Mouse (Mus musculus): ENCODE results near the gene Fam196a. TPM values are rescaled to one million over a fixed set of nuclear protein-coding genes. Genes with fewer than 3 reads are reported as not detected.

Gene Fam196a
- polyA plus RNA-seq, 1 experiment from 2014 or later = 2.3 TPM

- Histone ChIP-seq H3K4me2 (replicated peaks; ENCODE audit: low read depth, low read length) (no peak overlapping the region), H3K9me3 (ENCODE audit: low read length) (no peaks in the 10 kb centered on the region), H3K9ac (replicated peaks; ENCODE audit: low read length) (no peak overlapping the region), H3K36me3 (ENCODE audit: insufficient read depth, low read length) (peaks cover 21% of the 10 kb centered on the region; the same call in 1 of the 2 replicates), H3K27ac (ENCODE audit: low read length) (no peak overlapping the region), H3K4me1 (ENCODE audit: insufficient read depth, low read length) (no peaks in the 10 kb centered on the region), H3K4me3 (ENCODE audit: low read length) (no peak overlapping the region), H3K27me3 (ENCODE audit: insufficient read depth, low read length) (no peaks in the 10 kb centered on the region)
- no peak for ATAC-seq (ENCODE audit: low FRiP score, low TSS enrichment)
- 72% methylated on average over 3 of the region's 3 CpGs for WGBS
Observed at GRCm38 (mm10) chr7:134872511-134872910, 65.7 kb downstream of the Fam196a start.

- no peaks in the 10 kb centered on the region for H3K9me3 ChIP-seq (ENCODE audit: low read length)
- no peak overlapping the region for H3K9ac ChIP-seq (replicated peaks; ENCODE audit: low read length)
- H3K4me1 ChIP-seq (ENCODE audit: insufficient read depth, low read length) = no peaks in the 10 kb centered on the region
- no peak for ATAC-seq (ENCODE audit: low FRiP score, low TSS enrichment)
- no peaks in the 10 kb centered on the region for H3K27me3 ChIP-seq (ENCODE audit: insufficient read depth, low read length)
- H3K36me3 ChIP-seq (ENCODE audit: insufficient read depth, low read length) = peaks cover 3% of the 10 kb centered on the region
- no peak overlapping the region for H3K4me2 ChIP-seq (replicated peaks; ENCODE audit: low read depth, low read length)
- 66% methylated on average over 2 of the region's 2 CpGs for WGBS
- H3K4me3 ChIP-seq (ENCODE audit: low read length) = no peak overlapping the region
- no peak overlapping the region for H3K27ac ChIP-seq (ENCODE audit: low read length)
Observed at GRCm38 (mm10) chr7:134864175-134864574, 74.1 kb downstream of the Fam196a start.

- Histone ChIP-seq H3K36me3 (ENCODE audit: insufficient read depth, low read length) (peaks cover 3% of the 10 kb centered on the region), H3K9me3 (ENCODE audit: low read length) (no peaks in the 10 kb centered on the region), H3K4me3 (ENCODE audit: low read length) (no peak overlapping the region), H3K4me2 (replicated peaks; ENCODE audit: low read depth, low read length) (no peak overlapping the region), H3K4me1 (ENCODE audit: insufficient read depth, low read length) (no peaks in the 10 kb centered on the region), H3K27ac (ENCODE audit: low read length) (no peak overlapping the region), H3K9ac (replicated peaks; ENCODE audit: low read length) (no peak overlapping the region), H3K27me3 (ENCODE audit: insufficient read depth, low read length) (no peaks in the 10 kb centered on the region)
- no peak for ATAC-seq (ENCODE audit: low FRiP score, low TSS enrichment)
- WGBS = 92% methylated on average over 6 of the region's 6 CpGs
Observed at GRCm38 (mm10) chr7:134862000-134862399, 76.2 kb downstream of the Fam196a start.

- Histone ChIP-seq H3K9me3 (ENCODE audit: low read length) (no peaks in the 10 kb centered on the region), H3K36me3 (ENCODE audit: insufficient read depth, low read length) (peaks cover 3% of the 10 kb centered on the region; the same call in 1 of the 2 replicates), H3K9ac (replicated peaks; ENCODE audit: low read length) (no peak overlapping the region), H3K4me2 (replicated peaks; ENCODE audit: low read depth, low read length) (no peak overlapping the region), H3K4me1 (ENCODE audit: insufficient read depth, low read length) (no peaks in the 10 kb centered on the region), H3K4me3 (ENCODE audit: low read length) (no peak overlapping the region), H3K27ac (ENCODE audit: low read length) (no peak overlapping the region), H3K27me3 (ENCODE audit: insufficient read depth, low read length) (no peaks in the 10 kb centered on the region)
- WGBS = 89% methylated on average over 4 of the region's 4 CpGs
- ATAC-seq (ENCODE audit: low FRiP score, low TSS enrichment) = no peak
Observed at GRCm38 (mm10) chr7:134842751-134843150, 95.5 kb downstream of the Fam196a start.

- H3K27ac ChIP-seq (ENCODE audit: low read length) = no peak overlapping the region
- H3K36me3 ChIP-seq (ENCODE audit: insufficient read depth, low read length) = peaks cover 3% of the 10 kb centered on the region; the same call in 1 of the 2 replicates
- no peak overlapping the region for H3K4me3 ChIP-seq (ENCODE audit: low read length)
- no peaks in the 10 kb centered on the region for H3K4me1 ChIP-seq (ENCODE audit: insufficient read depth, low read length)
- ATAC-seq (ENCODE audit: low FRiP score, low TSS enrichment) = no peak
- no peaks in the 10 kb centered on the region for H3K27me3 ChIP-seq (ENCODE audit: insufficient read depth, low read length)
- no peak overlapping the region for H3K4me2 ChIP-seq (replicated peaks; ENCODE audit: low read depth, low read length)
- 98% methylated on average over 2 of the region's 2 CpGs for WGBS
- no peak overlapping the region for H3K9ac ChIP-seq (replicated peaks; ENCODE audit: low read length)
- no peaks in the 10 kb centered on the region for H3K9me3 ChIP-seq (ENCODE audit: low read length)
Observed at GRCm38 (mm10) chr7:134840066-134840465, 98.2 kb downstream of the Fam196a start.

Data from kidney, embryonic 16.5 days (tissue).